Mouse (Mus musculus): ENCODE results near the gene Dazap2. TPM values are rescaled to one million over a fixed set of nuclear protein-coding genes. Genes with fewer than 3 reads are reported as not detected.

Gene Dazap2
- total and polyA plus RNA-seq, 3 experiments, result 100 to 341 (median 233) TPM

DNA sequence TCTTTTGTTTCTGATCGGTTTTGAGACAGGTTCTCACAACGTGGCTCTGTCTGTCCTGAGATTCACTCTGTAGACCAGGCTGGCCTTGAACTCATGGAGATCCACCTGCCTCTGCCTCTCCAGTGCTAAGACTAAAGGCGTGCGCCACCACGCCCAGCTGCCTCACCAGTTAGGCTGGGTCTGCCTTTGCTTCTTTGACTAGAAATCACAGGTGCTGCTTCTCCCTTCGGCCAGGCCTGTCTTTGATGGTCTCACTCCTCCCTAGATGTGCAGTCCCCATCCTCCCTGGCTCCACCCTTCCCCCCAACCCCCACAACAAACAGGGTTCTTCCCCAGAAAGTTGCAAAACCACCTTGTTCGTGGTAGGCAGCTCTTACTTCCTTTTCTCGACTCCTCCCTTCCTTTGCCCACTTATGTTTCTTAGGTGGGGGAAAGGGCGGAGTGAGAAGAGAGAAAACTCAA is 49.7 kb downstream of the Dazap2 start:
- DNase-seq (ENCODE audit: low read depth, low spot score), result peak; percentile 75
- Histone ChIP-seq H3K4me1 (ENCODE audit: control insufficient read depth in 1 of 2, insufficient read depth in 2 of 2, low read length in 2 of 2) (peaks cover 26 to 44% of the 10 kb centered on the region in 2 experiments), H3K36me3 (ENCODE audit: control insufficient read depth in 1 of 2, insufficient read depth in 2 of 2, low read length in 2 of 2) (peaks cover 9 to 35% of the 10 kb centered on the region in 2 experiments), H3K9me3 (replicated peaks; ENCODE audit: insufficient read depth, low read length) (no peaks in the 10 kb centered on the region), H3K79me2 (ENCODE audit: control insufficient read depth, insufficient read depth, low read length, poor library complexity) (peaks cover 38% of the 10 kb centered on the region), H3K27ac (ENCODE audit: control insufficient read depth, low read depth, low read length) (peak overlapping the region; percentile 18; the same call in 1 of the 2 replicates), H3K9ac (ENCODE audit: control insufficient read depth, low read depth, low read length, poor library complexity, severe bottlenecking) (no peak overlapping the region), H3K4me3 (ENCODE audit: control insufficient read depth in 1 of 2, insufficient read depth in 1 of 2, low read depth in 2 of 2, low read length in 2 of 2) (no peak overlapping the region), H3K27me3 (ENCODE audit: control insufficient read depth in 1 of 2, insufficient read depth in 2 of 2, low read length in 2 of 2) (no peaks in the 10 kb centered on the region)
- TF ChIP-seq MYB (IDR thresholded peaks at IDR 0.05; ENCODE audit: low read depth, low read length), result no peak
- TF ChIP-seq SIN3A (IDR thresholded peaks at IDR 0.05; ENCODE audit: low read length), result peak; percentile 52
- TF ChIP-seq ETS1 (IDR thresholded peaks at IDR 0.05; ENCODE audit: low read depth, low read length), result peak; percentile 36; the same call in 1 of the 2 replicates
- peak; percentile 62 for TF ChIP-seq CHD2 (IDR thresholded peaks at IDR 0.05; ENCODE audit: low read length)
- TF ChIP-seq USF1 (IDR thresholded peaks at IDR 0.05; ENCODE audit: low read depth, low read length), result no peak
- TF ChIP-seq TBP (IDR thresholded peaks at IDR 0.05; ENCODE audit: low read depth, low read length), result peak; percentile 70; the same call in 1 of the 2 replicates
- TF ChIP-seq MYC (IDR thresholded peaks at IDR 0.05; ENCODE audit: low read depth, low read length), result 0 out of 2 replicates have a peak, but pooled peaks have one; percentile 42
- peak; percentile 19 to 52; a peak in 2 of 4 replicates for TF ChIP-seq EP300 (IDR thresholded peaks at IDR 0.05; ENCODE audit: low read depth in 1 of 2, low read length in 2 of 2)
- TF ChIP-seq RCOR1 (IDR thresholded peaks at IDR 0.05; ENCODE audit: low read depth, low read length), result no peak

GRCm38 (mm10) chr15:100665411-100666218 is 50.5 kb downstream of the Dazap2 start:
- no peaks in the 10 kb centered on the region for H3K9me3 ChIP-seq (replicated peaks; ENCODE audit: insufficient read depth, low read length)
- H3K27ac ChIP-seq (ENCODE audit: control insufficient read depth, low read depth, low read length), result peak overlapping the region; percentile 79
- peaks cover 38% of the 10 kb centered on the region for H3K79me2 ChIP-seq (ENCODE audit: control insufficient read depth, insufficient read depth, low read length, poor library complexity)
- peak overlapping the region; percentile 26 for H3K9ac ChIP-seq (ENCODE audit: control insufficient read depth, low read depth, low read length, poor library complexity, severe bottlenecking)
- H3K27me3 ChIP-seq (ENCODE audit: control insufficient read depth in 1 of 2, insufficient read depth in 2 of 2, low read length in 2 of 2), result no peaks in the 10 kb centered on the region
- peaks cover 26 to 45% of the 10 kb centered on the region in 2 experiments for H3K4me1 ChIP-seq (ENCODE audit: control insufficient read depth in 1 of 2, insufficient read depth in 2 of 2, low read length in 2 of 2)
- H3K36me3 ChIP-seq (ENCODE audit: control insufficient read depth in 1 of 2, insufficient read depth in 2 of 2, low read length in 2 of 2), result peaks cover 6 to 37% of the 10 kb centered on the region in 2 experiments; a peak in 3 of 4 replicates
- peak; percentile 41 for DNase-seq (ENCODE audit: low read depth, low spot score)
- TF ChIP-seq POLR2A (IDR thresholded peaks at IDR 0.05; ENCODE audit: control insufficient read depth in 1 of 2, insufficient read depth in 1 of 2, low read depth in 1 of 2, low read length in 2 of 2, poor library complexity in 1 of 2) (no peak), MXI1 (IDR thresholded peaks at IDR 0.05; ENCODE audit: low read depth, low read length) (no peak; the same call in 1 of the 2 replicates), SMC3 (IDR thresholded peaks at IDR 0.05; ENCODE audit: low read depth, low read length) (no peak), POLR2AphosphoS5 (IDR thresholded peaks at IDR 0.05; ENCODE audit: borderline replicate concordance, low read depth, low read length) (no peak), TAL1 (IDR thresholded peaks at IDR 0.05; ENCODE audit: low read length) (no peak), ZNF384 (IDR thresholded peaks at IDR 0.05; ENCODE audit: low read depth, low read length) (peak; percentile 65), MYC (IDR thresholded peaks at IDR 0.05; ENCODE audit: low read depth, low read length) (no peak), MAX (IDR thresholded peaks at IDR 0.05; ENCODE audit: low read length) (no peak), UBTF (IDR thresholded peaks at IDR 0.05; ENCODE audit: borderline replicate concordance, insufficient read depth, low read depth, low read length) (no peak), NELFE (IDR thresholded peaks at IDR 0.05; ENCODE audit: low read depth, low read length) (no peak; the same call in 1 of the 2 replicates), GATA1 (IDR thresholded peaks at IDR 0.05; ENCODE audit: low read depth, low read length) (0 out of 2 replicates have a peak, but pooled peaks have one; percentile 2), E2F4 (IDR thresholded peaks at IDR 0.05; ENCODE audit: borderline replicate concordance, low read depth, low read length) (no peak), CTCF (IDR thresholded peaks at IDR 0.05 in 2 of 3, conservative IDR thresholded peaks at IDR 0.05 in 1 of 3; ENCODE audit: control insufficient read depth in 1 of 3, insufficient read depth in 1 of 3, low read depth in 2 of 3, low read length in 3 of 3, poor library complexity in 1 of 3, severe bottlenecking in 1 of 3) (no peak), BHLHE40 (IDR thresholded peaks at IDR 0.05; ENCODE audit: borderline replicate concordance, low read depth, low read length) (no peak)
- peak overlapping the region; percentile 2 to 25 for H3K4me3 ChIP-seq (ENCODE audit: control insufficient read depth in 1 of 2, insufficient read depth in 1 of 2, low read depth in 2 of 2, low read length in 2 of 2)

Measured in MEL (cell line).